Mouse (Mus musculus) intestine, embryonic 15.5 days (tissue): ENCODE data around the gene Tmem129. TPM values are rescaled to one million over a fixed set of nuclear protein-coding genes. Genes with fewer than 3 reads are reported as not detected.

ENCODE experiments used
- ATAC-seq: fragments of 200-750 bp; cut with Nextera tagmentation; 2 replicates; pipeline ENCODE4 v1.8.0; 2017; ENCODE audit warnings: moderate TSS enrichment, moderate library complexity
- H3K27ac ChIP-seq: fragments of 300-500 bp; sonication (generic); 2 replicates; pipeline ENCODE4 v1.5.1; 2015; ENCODE audit warnings: mild to moderate bottlenecking, inconsistent platforms
- H3K27me3 ChIP-seq: fragments of 300-500 bp; sonication (generic); replicated peaks from 2 replicates; pipeline ENCODE4 v1.6.1; 2015; ENCODE audit warnings: inconsistent platforms
- H3K36me3 ChIP-seq: fragments of 300-500 bp; sonication (generic); 2 replicates; pipeline ENCODE4 v1.6.1; 2015; ENCODE audit warnings: inconsistent platforms
- H3K4me1 ChIP-seq: fragments of 300-500 bp; sonication (generic); replicated peaks from 2 replicates; pipeline ENCODE4 v1.6.1; 2015; ENCODE audit warnings: inconsistent platforms
- H3K4me2 ChIP-seq: fragments of 300-500 bp; sonication (generic); replicated peaks from 2 replicates; pipeline ENCODE4 v1.6.1; 2015; ENCODE audit warnings: mild to moderate bottlenecking, inconsistent platforms
- H3K4me3 ChIP-seq: fragments of 300-500 bp; sonication (generic); replicated peaks from 2 replicates; pipeline ENCODE4 v1.5.1; 2015; ENCODE audit warnings: inconsistent platforms
- H3K9ac ChIP-seq: fragments of 300-500 bp; sonication (generic); 2 replicates; pipeline ENCODE4 v1.6.1; 2015; ENCODE audit warnings: inconsistent platforms
- H3K9me3 ChIP-seq: fragments of 300-500 bp; sonication (generic); 2 replicates; pipeline ENCODE4 v1.6.1; 2016; ENCODE audit warnings: inconsistent platforms
- WGBS: fragments of 180-500 bp; shearing (Covaris S2); methylation state at CpG from one replicate; pipeline ENCODE4 v1.1.7; 2015; 5-methylcytosine and 5-hydroxymethylcytosine counted together
- polyA plus RNA-seq: library from polyadenylated mRNA; unstranded; fragments of >200 nt; fragmentation: Nextera tagmentation; extraction: Ambion mirVana; gene quantifications from 2 replicates; pipeline ENCODE4 v1.2.1, GENCODE M21; 2015

The Tmem129 gene
- polyA plus RNA-seq = 31.8 and 33.1 TPM in 2 replicates

GRCm38 (mm10) chr5:33657787-33658663, at the start of gene Tmem129, which contains the start of gene Tacc3:
Gene Tmem129, minus strand, starts transcription at chr5:33658416.
Gene Tacc3, plus strand, starts transcription at chr5:33658128.
- peaks cover 24% of the 10 kb centered on the region for H3K4me1 ChIP-seq
- H3K4me3 ChIP-seq = peak within 1 kb of the TSS; percentile 76
- H3K9ac ChIP-seq = peak within 1 kb of the TSS; percentile 61
- peaks cover 12% of the 10 kb centered on the region for H3K36me3 ChIP-seq
- peak within 1 kb of the TSS; percentile 75 for H3K4me2 ChIP-seq
- peak; percentile 97 for ATAC-seq
- no peaks in the 10 kb centered on the region for H3K9me3 ChIP-seq
- H3K27me3 ChIP-seq = no peaks in the 10 kb centered on the region
- WGBS = under 1% methylated on average over 60 of the region's 60 CpGs
- H3K27ac ChIP-seq = peak within 1 kb of the TSS; percentile 95

- Histone ChIP-seq H3K36me3 (no peaks in the 10 kb centered on the region), H3K4me1 (peaks cover 23% of the 10 kb centered on the region), H3K27ac (no peak overlapping the region), H3K4me2 (no peak overlapping the region), H3K9me3 (no peaks in the 10 kb centered on the region), H3K27me3 (no peaks in the 10 kb centered on the region), H3K9ac (no peak overlapping the region), H3K4me3 (no peak overlapping the region)
- ATAC-seq = no peak
- WGBS = 62% methylated on average over 4 of the region's 4 CpGs
Measured at GRCm38 (mm10) chr5:33707163-33707562, 48.9 kb upstream of the Tmem129 start.

GRCm38 (mm10) chr5:33706350-33706629, 48.1 kb upstream of the Tmem129 start:
- Histone ChIP-seq H3K4me2 (no peak overlapping the region), H3K27ac (no peak overlapping the region), H3K36me3 (no peaks in the 10 kb centered on the region), H3K27me3 (no peaks in the 10 kb centered on the region; the same call in 1 of the 2 replicates), H3K4me3 (no peak overlapping the region), H3K4me1 (peaks cover 23% of the 10 kb centered on the region), H3K9ac (no peak overlapping the region), H3K9me3 (no peaks in the 10 kb centered on the region)
- 93% methylated on average over 1 of the region's 1 CpGs for WGBS
- no peak for ATAC-seq

- Histone ChIP-seq H3K9ac (no peak overlapping the region), H3K4me2 (no peak overlapping the region; the same call in 1 of the 2 replicates), H3K36me3 (no peaks in the 10 kb centered on the region), H3K27ac (no peak overlapping the region), H3K27me3 (no peaks in the 10 kb centered on the region; the same call in 1 of the 2 replicates), H3K4me3 (no peak overlapping the region), H3K4me1 (peaks cover 23% of the 10 kb centered on the region), H3K9me3 (no peaks in the 10 kb centered on the region)
- no peak for ATAC-seq
- WGBS = 44% methylated on average over 9 of the region's 9 CpGs
Measured at GRCm38 (mm10) chr5:33705612-33706349, 47.6 kb upstream of the Tmem129 start.

- no peak overlapping the region for H3K4me3 ChIP-seq
- H3K9me3 ChIP-seq = no peaks in the 10 kb centered on the region
- 0 out of 2 replicates have a peak, but pooled peaks have one; percentile 42 for ATAC-seq
- H3K4me1 ChIP-seq = peaks cover 23% of the 10 kb centered on the region
- no peak overlapping the region for H3K9ac ChIP-seq
- no peak overlapping the region for H3K27ac ChIP-seq
- WGBS = 17% methylated on average over 11 of the region's 11 CpGs
- H3K4me2 ChIP-seq = no peak overlapping the region; the same call in 1 of the 2 replicates
- no peaks in the 10 kb centered on the region; the same call in 1 of the 2 replicates for H3K27me3 ChIP-seq
- H3K36me3 ChIP-seq = no peaks in the 10 kb centered on the region
Measured at GRCm38 (mm10) chr5:33704945-33705611, 46.9 kb upstream of the Tmem129 start.

- H3K27me3 ChIP-seq = no peaks in the 10 kb centered on the region; the same call in 1 of the 2 replicates
- no peaks in the 10 kb centered on the region for H3K9me3 ChIP-seq
- 63% methylated on average over 8 of the region's 8 CpGs for WGBS
- H3K4me1 ChIP-seq = peaks cover 23% of the 10 kb centered on the region
- no peak overlapping the region for H3K4me3 ChIP-seq
- no peak overlapping the region for H3K9ac ChIP-seq
- ATAC-seq = no peak
- no peak overlapping the region for H3K27ac ChIP-seq
- no peak overlapping the region for H3K4me2 ChIP-seq
- H3K36me3 ChIP-seq = no peaks in the 10 kb centered on the region
Measured at GRCm38 (mm10) chr5:33703999-33704398, 45.8 kb upstream of the Tmem129 start.

GRCm38 (mm10) chr5:33701832-33702231, 43.6 kb upstream of the Tmem129 start:
- Histone ChIP-seq H3K27me3 (no peaks in the 10 kb centered on the region; the same call in 1 of the 2 replicates), H3K27ac (no peak overlapping the region), H3K9me3 (no peaks in the 10 kb centered on the region), H3K9ac (no peak overlapping the region), H3K4me1 (peaks cover 34% of the 10 kb centered on the region), H3K4me3 (no peak overlapping the region), H3K36me3 (no peaks in the 10 kb centered on the region), H3K4me2 (no peak overlapping the region)
- ATAC-seq = no peak
- 83% methylated on average over 11 of the region's 11 CpGs for WGBS

- Histone ChIP-seq H3K4me3 (no peak overlapping the region), H3K9ac (no peak overlapping the region), H3K36me3 (no peaks in the 10 kb centered on the region), H3K4me1 (peaks cover 32% of the 10 kb centered on the region), H3K27ac (no peak overlapping the region), H3K4me2 (no peak overlapping the region), H3K9me3 (no peaks in the 10 kb centered on the region), H3K27me3 (no peaks in the 10 kb centered on the region; the same call in 1 of the 2 replicates)
- no peak for ATAC-seq
- 41% methylated on average over 13 of the region's 13 CpGs for WGBS
Measured at GRCm38 (mm10) chr5:33700010-33700409, 41.8 kb upstream of the Tmem129 start.

GRCm38 (mm10) chr5:33698669-33699068, 40.5 kb upstream of the Tmem129 start:
- no peaks in the 10 kb centered on the region; the same call in 1 of the 2 replicates for H3K27me3 ChIP-seq
- no peak overlapping the region for H3K4me2 ChIP-seq
- peaks cover 36% of the 10 kb centered on the region for H3K4me1 ChIP-seq
- no peak overlapping the region for H3K9ac ChIP-seq
- H3K36me3 ChIP-seq = no peaks in the 10 kb centered on the region
- no peak overlapping the region for H3K27ac ChIP-seq
- no peak overlapping the region for H3K4me3 ChIP-seq
- H3K9me3 ChIP-seq = no peaks in the 10 kb centered on the region
- WGBS = 91% methylated on average over 5 of the region's 5 CpGs
- no peak for ATAC-seq

- H3K4me3 ChIP-seq = no peak overlapping the region
- no peak for ATAC-seq
- H3K9ac ChIP-seq = no peak overlapping the region
- no peaks in the 10 kb centered on the region for H3K9me3 ChIP-seq
- no peaks in the 10 kb centered on the region for H3K36me3 ChIP-seq
- WGBS = 35% methylated on average over 13 of the region's 13 CpGs
- no peaks in the 10 kb centered on the region; the same call in 1 of the 2 replicates for H3K27me3 ChIP-seq
- no peak overlapping the region for H3K4me2 ChIP-seq
- H3K27ac ChIP-seq = no peak overlapping the region
- H3K4me1 ChIP-seq = peaks cover 39% of the 10 kb centered on the region
Measured at GRCm38 (mm10) chr5:33697947-33698512, 39.8 kb upstream of the Tmem129 start.

GRCm38 (mm10) chr5:33697534-33697933, 39.3 kb upstream of the Tmem129 start:
- 71% methylated on average over 1 of the region's 1 CpGs for WGBS
- H3K36me3 ChIP-seq = no peaks in the 10 kb centered on the region
- no peak overlapping the region for H3K4me2 ChIP-seq
- H3K27me3 ChIP-seq = no peaks in the 10 kb centered on the region; the same call in 1 of the 2 replicates
- peaks cover 44% of the 10 kb centered on the region for H3K4me1 ChIP-seq
- no peak overlapping the region for H3K4me3 ChIP-seq
- no peak overlapping the region for H3K27ac ChIP-seq
- no peaks in the 10 kb centered on the region for H3K9me3 ChIP-seq
- no peak overlapping the region for H3K9ac ChIP-seq
- no peak for ATAC-seq
